20 mouse cellular contexts compared by ENCODE assay signal in the genomic region with DNA sequence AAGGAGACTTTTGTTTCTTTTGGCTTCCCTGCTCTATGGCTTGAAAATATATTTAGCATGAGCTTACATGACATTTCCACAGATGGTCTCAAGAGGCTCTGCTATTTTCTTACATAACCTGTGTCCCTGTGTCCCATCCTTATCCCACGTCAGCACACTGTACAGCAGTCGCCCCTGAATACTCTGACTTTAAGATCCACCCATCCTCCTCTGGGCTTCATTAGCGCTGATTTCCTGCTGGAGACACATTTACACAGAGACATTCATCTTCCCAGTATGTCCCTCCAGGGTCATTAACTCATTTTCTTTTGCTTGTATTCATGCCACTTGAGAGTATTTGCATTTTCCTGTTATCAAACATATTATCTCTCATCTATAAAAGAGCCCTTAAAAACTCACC.
DNase-seq lines count a peak whose midpoint lies in the region; ATAC-seq lines count a peak whose summit lies in the region.
"Had no signal": no experiment of that assay in that cellular context is flagged by ENCODE, and none has a peak within 500 bp of the region (broad histone marks: within the 10 kb centered on the region; RNA-seq: fewer than 3 reads in every experiment).

No protein-coding gene starts in this region.

- no peaks in the 10 kb centered on the region for H3K27me3 ChIP-seq in forebrain, embryonic 15.5 days
- no peaks in the 10 kb centered on the region for H3K27me3 ChIP-seq in forebrain, embryonic 10.5 days (ENCODE audit: poor library complexity, severe bottlenecking)
- no peaks in the 10 kb centered on the region for H3K27me3 ChIP-seq in hindbrain, embryonic 13.5 days
- no peaks in the 10 kb centered on the region for H3K27me3 ChIP-seq in hindbrain, embryonic 16.5 days (replicated peaks; ENCODE audit: control insufficient read depth, insufficient read depth, low read length)
- H3K27me3 ChIP-seq in neural tube, embryonic 11.5 days (ENCODE audit: control insufficient read depth, insufficient read depth, low read length) = no peaks in the 10 kb centered on the region
- H3K27me3 ChIP-seq: CH12.LX; forebrain, embryonic 13.5 days; liver, embryonic 12.5 days; megakaryocyte, embryonic 14.5 days had no signal

- H3K27ac ChIP-seq in forebrain, embryonic 15.5 days (replicated peaks) = peak overlapping the region; percentile 47
- no peak overlapping the region for H3K27ac ChIP-seq in forebrain, embryonic 10.5 days
- H3K27ac ChIP-seq in hindbrain, embryonic 13.5 days = peak overlapping the region; percentile 73
- no peak overlapping the region for H3K27ac ChIP-seq in hindbrain, embryonic 16.5 days (ENCODE audit: low read depth, low read length)
- peak overlapping the region; percentile 8; the same call in 1 of the 2 replicates for H3K27ac ChIP-seq in neural tube, embryonic 11.5 days (ENCODE audit: low read depth, low read length)
- H3K27ac ChIP-seq: limb, embryonic 12.5 days; liver, embryonic 12.5 days had no signal

- H3K9ac ChIP-seq in forebrain, embryonic 15.5 days (replicated peaks) = no peak overlapping the region
- no peak overlapping the region for H3K9ac ChIP-seq in hindbrain, embryonic 13.5 days
- H3K9ac ChIP-seq in hindbrain, embryonic 16.5 days (ENCODE audit: low read depth, low read length) = no peak overlapping the region
- H3K9ac ChIP-seq in neural tube, embryonic 11.5 days (ENCODE audit: low read length) = no peak overlapping the region
- H3K9ac ChIP-seq: forebrain, embryonic 13.5 days; limb, embryonic 12.5 days; liver, embryonic 12.5 days had no signal

- H3K9me3 ChIP-seq in forebrain, embryonic 15.5 days = no peaks in the 10 kb centered on the region
- no peaks in the 10 kb centered on the region for H3K9me3 ChIP-seq in forebrain, embryonic 10.5 days
- no peaks in the 10 kb centered on the region for H3K9me3 ChIP-seq in hindbrain, embryonic 13.5 days
- H3K9me3 ChIP-seq in hindbrain, embryonic 16.5 days (ENCODE audit: control insufficient read depth, low read length) = no peaks in the 10 kb centered on the region
- H3K9me3 ChIP-seq in neural tube, embryonic 11.5 days (ENCODE audit: control insufficient read depth, low read length) = no peaks in the 10 kb centered on the region
- H3K9me3 ChIP-seq: forebrain, embryonic 13.5 days; limb, embryonic 12.5 days; liver, embryonic 12.5 days had no signal

- no peak for ATAC-seq in forebrain, embryonic 15.5 days (replicated peaks)
- ATAC-seq in hindbrain, embryonic 13.5 days (ENCODE audit: low FRiP score) = peak; percentile 57
- no peak for ATAC-seq in hindbrain, embryonic 16.5 days
- ATAC-seq in neural tube, embryonic 11.5 days (ENCODE audit: insufficient read depth, low FRiP score, low TSS enrichment) = no peak
- ATAC-seq: liver, embryonic 12.5 days had no signal

- peaks cover 16% of the 10 kb centered on the region for H3K4me1 ChIP-seq in forebrain, embryonic 15.5 days
- H3K4me1 ChIP-seq in forebrain, embryonic 10.5 days = peaks cover 2% of the 10 kb centered on the region; the same call in 1 of the 2 replicates
- peaks cover 31% of the 10 kb centered on the region for H3K4me1 ChIP-seq in hindbrain, embryonic 13.5 days (replicated peaks)
- H3K4me1 ChIP-seq in hindbrain, embryonic 16.5 days (ENCODE audit: control insufficient read depth, insufficient read depth, low read depth, low read length) = peaks cover 8% of the 10 kb centered on the region
- no peaks in the 10 kb centered on the region for H3K4me1 ChIP-seq in neural tube, embryonic 11.5 days (ENCODE audit: control insufficient read depth, insufficient read depth, low read length)
- H3K4me1 ChIP-seq: limb, embryonic 12.5 days; liver, embryonic 12.5 days; megakaryocyte, embryonic 14.5 days had no signal

- no peaks in the 10 kb centered on the region for H3K36me3 ChIP-seq in forebrain, embryonic 15.5 days
- no peaks in the 10 kb centered on the region for H3K36me3 ChIP-seq in forebrain, embryonic 10.5 days (replicated peaks)
- H3K36me3 ChIP-seq in hindbrain, embryonic 13.5 days = no peaks in the 10 kb centered on the region
- no peaks in the 10 kb centered on the region for H3K36me3 ChIP-seq in hindbrain, embryonic 16.5 days (ENCODE audit: control insufficient read depth, insufficient read depth, low read length)
- H3K36me3 ChIP-seq in neural tube, embryonic 11.5 days (ENCODE audit: control insufficient read depth, insufficient read depth, low read length) = no peaks in the 10 kb centered on the region
- H3K36me3 ChIP-seq: limb, embryonic 12.5 days; liver, embryonic 12.5 days had no signal

- WGBS in forebrain, embryonic 15.5 days = 52% methylated on average over 3 of the region's 3 CpGs
- 69% methylated on average over 3 of the region's 3 CpGs for WGBS in forebrain, embryonic 10.5 days
- WGBS in hindbrain, embryonic 13.5 days = 28% methylated on average over 3 of the region's 3 CpGs
- 35% methylated on average over 3 of the region's 3 CpGs for WGBS in hindbrain, embryonic 16.5 days
- WGBS in neural tube, embryonic 11.5 days = 51% methylated on average over 3 of the region's 3 CpGs

- DNase-seq in forebrain, embryonic 10.5 days (ENCODE audit: extremely low spot score, low spot score) = no peak
- no peak for DNase-seq in neural tube, embryonic 11.5 days (ENCODE audit: low spot score)
- DNase-seq in neural tube, embryonic 10.5 days (ENCODE audit: extremely low spot score, low spot score) = no peak
- no peak for DNase-seq in cerebellum, adult 11-12 months
- DNase-seq in left cerebral cortex, postnatal 4 days = no peak
- DNase-seq: adrenal gland, postnatal 25 days; cerebellum, adult 18-20 months; cerebellum, postnatal 25 days; heart, postnatal 36 days; lung, adult 2 months; retina, postnatal 1 day; thymus, adult 2 months had no signal

- intact Hi-C loops in left cerebral cortex, postnatal 4 days (cut with DNase I) = loop anchor here (5.0 to 10.0 kb wide), 4 partner anchors 357 to 949 kb away; a partner anchor contains a TSS

- H3K4me2 ChIP-seq in forebrain, embryonic 15.5 days (replicated peaks) = no peak overlapping the region
- no peak overlapping the region for H3K4me2 ChIP-seq in hindbrain, embryonic 13.5 days
- H3K4me2 ChIP-seq in hindbrain, embryonic 16.5 days (ENCODE audit: low read length) = no peak overlapping the region
- H3K4me2 ChIP-seq in neural tube, embryonic 11.5 days (ENCODE audit: low read depth) = no peak overlapping the region
- H3K4me2 ChIP-seq: forebrain, embryonic 13.5 days; limb, embryonic 12.5 days; liver, embryonic 12.5 days had no signal

- no peak overlapping the region for H3K4me3 ChIP-seq in forebrain, embryonic 15.5 days
- no peak overlapping the region for H3K4me3 ChIP-seq in forebrain, embryonic 10.5 days
- H3K4me3 ChIP-seq in hindbrain, embryonic 13.5 days = no peak overlapping the region
- H3K4me3 ChIP-seq in hindbrain, embryonic 16.5 days (ENCODE audit: low read length) = no peak overlapping the region
- no peak overlapping the region for H3K4me3 ChIP-seq in neural tube, embryonic 11.5 days (ENCODE audit: low read depth, low read length)
- H3K4me3 ChIP-seq: forebrain, embryonic 13.5 days; limb, embryonic 12.5 days; liver, embryonic 12.5 days; megakaryocyte, embryonic 14.5 days had no signal

Comparison
In these comparisons a context has a peak if more than half of its experiments do, and no peak if none do; other contexts are left out.
1. H3K27ac ChIP-seq: peak in forebrain, embryonic 15.5 days (single experiment), hindbrain, embryonic 13.5 days (single experiment) and neural tube, embryonic 11.5 days (single experiment); none in forebrain, embryonic 10.5 days (single experiment) and hindbrain, embryonic 16.5 days (single experiment).